Mouse (Mus musculus) liver, postnatal 0 days (tissue): Measurements from ENCODE around the gene Sema5b.

Source experiments
- CTCF ChIP-seq: sonication (generic); IDR thresholded peaks from 2 replicates; pipeline ENCODE4 v1.5.1; 2016; ENCODE audit warnings: antibody characterized with exemption, low read depth
- EP300 ChIP-seq: IDR thresholded peaks from 2 replicates; pipeline ENCODE4 v1.6.1; 2016; ENCODE audit warnings: antibody characterized with exemption, low read depth, mild to moderate bottlenecking

- TF ChIP-seq EP300 (no peak), CTCF (no peak)
Measured at GRCm38 (mm10) chr16:35588731-35589151, 47.8 kb downstream of the Sema5b start.
